Mouse (Mus musculus) right cerebral cortex, adult 2 months (tissue): Measurements from ENCODE around the gene Ly86.

Experiments used
- DNase-seq, 2 experiments: peaks; one replicate each; pipeline ENCODE4 v3.0.0; 2021 to 2022; ENCODE audit warnings: low spot score in 2 of 2

Gene Ly86

DNA sequence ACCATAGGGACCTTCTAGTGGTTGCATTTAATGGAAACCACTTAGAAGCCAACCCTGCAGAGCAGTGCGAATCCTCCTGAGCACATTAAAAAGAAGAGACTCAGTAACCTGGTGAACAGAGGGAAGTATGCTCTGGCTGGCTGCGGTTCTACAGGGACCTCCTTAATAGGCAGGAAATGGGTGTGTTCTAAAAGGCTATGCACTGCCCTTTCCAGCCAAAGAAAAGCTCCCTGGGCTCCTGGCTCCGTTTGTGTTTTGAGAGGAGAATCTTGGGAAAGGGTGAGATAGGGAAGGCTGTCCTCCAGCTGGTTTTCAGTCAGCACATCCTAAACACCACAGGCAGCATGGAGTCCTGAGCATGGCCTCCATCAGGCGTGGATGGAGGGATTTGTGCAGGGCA is 8.9 kb downstream of the Ly86 start:
- no peak for DNase-seq

DNA sequence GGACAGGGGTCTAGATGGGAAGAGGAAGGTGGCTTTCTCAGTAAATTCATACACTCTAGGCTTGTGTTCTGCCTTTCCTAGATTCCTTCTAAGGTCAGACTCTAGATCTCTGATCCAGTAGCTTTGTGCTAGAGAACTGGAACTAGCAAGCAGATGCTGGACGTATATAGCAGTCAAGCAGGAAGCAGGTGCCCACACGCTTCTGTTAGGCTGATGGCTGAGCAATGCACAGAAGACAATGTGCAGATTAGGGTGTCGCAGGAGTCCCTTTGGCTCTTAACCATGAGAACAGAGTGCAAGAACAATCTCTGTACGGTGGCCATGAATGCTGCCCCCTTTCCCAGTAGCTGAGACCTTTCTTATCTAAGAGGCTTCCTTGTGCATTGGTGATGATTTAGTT is 9.4 kb downstream of the Ly86 start:
- DNase-seq = peak in 1 of 2 experiments; percentile 58

GRCm38 (mm10) chr13:37355642-37356331 is 10.8 kb downstream of the Ly86 start:
- peak in 1 of 2 experiments; percentile 34 for DNase-seq

GRCm38 (mm10) chr13:37356549-37356948 is 11.5 kb downstream of the Ly86 start:
- no peak for DNase-seq

DNA sequence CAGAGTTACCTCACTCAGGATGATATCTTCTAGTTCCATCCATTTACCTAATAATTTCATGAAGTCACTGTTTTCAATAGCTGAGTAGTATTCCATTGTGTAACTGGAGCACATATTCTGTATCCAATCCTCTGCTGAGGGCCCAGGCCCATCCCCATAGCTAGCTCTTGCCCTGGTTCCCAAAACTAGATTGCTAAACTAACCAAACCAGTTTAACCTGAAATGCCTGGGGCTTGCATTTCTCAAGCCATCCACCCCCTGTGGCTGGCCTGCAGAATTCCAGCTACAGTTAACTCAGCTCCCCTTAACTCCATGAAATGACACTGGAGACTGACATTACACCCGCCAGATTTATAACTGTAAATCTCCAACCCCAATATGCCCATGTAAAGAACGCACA is 13.1 kb downstream of the Ly86 start:
- no peak for DNase-seq

DNA sequence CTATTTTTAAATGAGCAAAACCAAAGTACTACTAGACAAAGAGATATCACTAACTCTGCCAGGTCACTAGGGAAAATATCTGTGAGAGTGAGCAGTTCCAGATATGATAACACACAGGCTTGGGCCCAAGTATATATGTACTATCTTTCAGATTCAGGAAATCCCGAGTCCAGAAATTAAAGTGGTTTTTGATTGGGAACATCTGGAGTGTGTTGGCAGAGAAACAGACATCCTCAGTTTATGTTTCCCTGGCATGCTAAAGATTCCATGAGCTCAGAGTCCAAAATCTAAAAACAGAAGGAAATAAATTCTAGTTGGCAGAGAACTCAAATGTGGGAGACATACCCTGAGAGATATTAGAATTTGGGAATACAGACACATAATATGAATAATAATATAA is 16.2 kb downstream of the Ly86 start:
- no peak for DNase-seq

- DNase-seq = no peak
Measured at GRCm38 (mm10) chr13:37364351-37364750, 19.3 kb downstream of the Ly86 start.

GRCm38 (mm10) chr13:37376411-37376810 is 31.4 kb downstream of the Ly86 start:
- DNase-seq = no peak

DNA sequence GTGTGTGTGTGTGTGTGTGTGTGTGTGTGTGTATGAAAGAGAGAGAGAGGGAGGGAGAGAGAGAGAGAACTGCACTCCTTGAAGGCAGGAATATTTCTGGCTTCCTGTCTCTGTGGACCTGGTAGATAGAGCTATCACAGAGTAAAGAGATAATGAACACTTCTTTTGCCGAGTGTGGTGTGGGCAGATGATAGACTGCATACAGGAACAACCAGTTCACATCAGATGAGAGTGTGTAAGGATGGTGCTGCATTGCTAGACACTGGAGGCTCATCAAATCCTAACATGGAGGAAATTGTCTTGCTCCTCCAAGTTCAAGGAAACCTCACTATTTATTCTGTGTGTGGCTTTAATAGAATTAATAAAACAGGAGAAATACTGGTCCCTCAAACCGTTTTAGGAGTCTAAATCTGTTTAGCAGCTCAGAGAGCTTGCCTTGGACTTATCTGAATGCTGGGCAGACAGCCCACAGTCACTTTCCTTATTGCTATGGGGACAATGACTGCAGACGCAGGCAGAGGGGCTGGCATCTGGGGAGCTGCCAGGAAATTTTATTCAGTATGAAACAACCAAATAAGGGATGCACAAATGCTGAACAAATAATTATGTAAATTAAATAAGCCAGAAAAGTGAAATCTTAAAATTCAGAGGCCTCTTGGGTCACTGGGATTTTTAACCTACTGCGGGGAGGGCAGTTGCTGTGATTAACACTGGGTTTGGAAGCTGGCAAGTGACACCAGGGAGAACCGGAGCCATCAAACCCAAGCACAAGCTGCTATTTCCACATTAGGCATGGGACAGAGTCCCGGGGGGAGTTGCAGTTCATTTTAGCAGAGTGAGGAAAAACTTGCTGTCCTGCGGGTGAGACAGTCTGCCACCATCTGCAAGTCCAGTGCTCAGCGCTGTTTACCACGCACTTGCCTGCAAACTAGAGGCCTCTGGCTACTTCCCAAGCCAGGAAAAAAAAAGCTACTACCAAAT is 43.5 kb downstream of the Ly86 start:
- DNase-seq = peak; percentile 46 to 55

DNA sequence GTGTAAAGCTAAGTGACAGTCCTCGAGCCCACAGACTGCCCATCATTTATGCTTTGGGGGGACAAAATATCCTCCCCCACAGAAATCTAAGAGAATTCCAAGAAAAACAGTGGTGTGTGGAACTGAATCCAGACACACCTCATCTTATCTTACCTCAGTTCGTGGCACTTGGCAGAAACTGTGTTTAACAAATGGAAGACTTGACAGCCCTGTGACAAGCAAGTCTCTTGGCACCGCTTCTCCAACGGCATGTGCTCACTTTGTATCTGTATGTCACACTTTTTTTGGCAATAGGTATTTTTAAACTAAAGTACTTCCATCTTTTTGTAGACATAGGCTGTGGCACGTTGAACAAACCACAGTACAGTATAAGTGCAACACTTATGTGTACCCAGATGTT is 44.3 kb downstream of the Ly86 start:
- DNase-seq = peak; percentile 19 to 26

GRCm38 (mm10) chr13:37398791-37399190 is 53.8 kb downstream of the Ly86 start:
- DNase-seq = no peak

DNA sequence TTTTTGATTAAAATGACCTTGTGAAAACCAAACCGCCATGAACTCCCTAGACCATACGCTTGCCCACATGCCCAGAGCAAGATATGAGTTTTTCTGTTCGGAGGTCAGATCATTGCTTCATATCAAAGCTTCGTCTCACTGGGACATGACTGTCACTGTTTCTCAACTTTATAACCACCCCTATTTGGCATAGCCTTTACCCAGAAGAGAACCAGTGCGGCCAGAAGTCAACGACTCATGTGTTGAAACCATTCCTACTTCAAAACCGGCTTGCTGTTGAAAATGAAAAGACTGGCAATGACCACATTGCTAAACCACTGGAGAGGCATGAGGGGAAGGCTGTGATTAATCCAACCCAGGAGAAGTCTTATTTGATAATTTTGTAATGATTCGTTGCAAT is 54.3 kb downstream of the Ly86 start:
- no peak for DNase-seq

DNA sequence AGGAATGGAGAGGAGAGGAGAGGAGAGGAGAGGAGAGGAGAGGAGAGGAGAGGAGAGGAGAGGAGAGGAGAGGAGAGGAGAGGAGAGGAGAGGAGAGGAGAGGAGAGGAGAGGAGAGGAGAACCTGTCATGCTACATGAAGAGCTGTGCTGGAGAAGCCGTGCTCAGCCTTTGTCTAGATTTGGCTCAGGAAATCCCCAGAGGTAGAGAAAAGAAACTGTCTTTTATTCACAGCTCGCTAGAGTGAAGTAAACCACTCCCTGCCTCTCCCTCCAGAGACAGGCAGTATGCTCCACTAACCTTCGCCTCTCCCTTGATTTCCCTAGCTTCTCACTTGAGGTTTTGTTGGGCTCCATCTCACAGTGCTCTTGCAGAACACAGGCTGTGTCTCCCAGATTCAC is 57.4 kb downstream of the Ly86 start:
- no peak for DNase-seq

- DNase-seq = no peak
Measured at GRCm38 (mm10) chr13:37403708-37404107, 58.7 kb downstream of the Ly86 start.

DNA sequence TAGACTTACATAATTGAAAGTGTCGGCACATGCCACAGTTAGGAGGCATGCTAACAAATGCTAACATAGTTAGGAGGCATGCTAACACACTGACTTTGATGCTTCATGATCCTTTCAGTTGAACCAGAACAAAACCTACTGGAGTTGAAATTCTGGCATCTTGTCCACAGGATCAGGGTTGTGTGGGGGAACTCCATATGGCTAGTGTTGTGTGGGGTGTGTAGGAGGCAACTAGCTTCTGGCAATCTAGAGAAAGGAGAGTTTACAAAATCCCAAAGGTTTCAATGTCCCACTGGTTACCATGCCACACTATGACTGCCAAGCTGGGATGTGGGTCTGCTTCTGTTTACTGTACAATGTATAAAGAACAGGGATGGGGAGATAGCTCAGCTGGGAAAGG is 70.7 kb downstream of the Ly86 start:
- peak; percentile 67 to 72 for DNase-seq

DNA sequence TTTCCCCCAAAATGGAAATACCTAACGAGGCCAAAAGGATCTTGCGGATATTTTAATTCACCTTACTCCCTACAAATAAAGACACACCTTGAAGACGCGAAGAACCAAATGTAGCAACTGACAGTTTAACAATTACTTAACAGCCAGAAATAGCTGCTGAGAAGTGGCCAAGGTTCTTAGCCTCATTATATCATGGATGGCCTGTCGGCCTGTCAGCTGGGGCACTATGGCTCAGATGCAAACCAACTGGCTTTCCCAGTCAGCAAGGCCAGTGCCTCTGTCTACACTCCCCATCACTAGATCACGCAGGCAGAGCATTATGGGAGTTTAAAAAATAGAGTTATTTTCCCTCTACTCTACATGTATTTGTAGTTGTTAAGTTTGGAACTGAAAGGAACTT is 78.4 kb downstream of the Ly86 start:
- DNase-seq = no peak

DNA sequence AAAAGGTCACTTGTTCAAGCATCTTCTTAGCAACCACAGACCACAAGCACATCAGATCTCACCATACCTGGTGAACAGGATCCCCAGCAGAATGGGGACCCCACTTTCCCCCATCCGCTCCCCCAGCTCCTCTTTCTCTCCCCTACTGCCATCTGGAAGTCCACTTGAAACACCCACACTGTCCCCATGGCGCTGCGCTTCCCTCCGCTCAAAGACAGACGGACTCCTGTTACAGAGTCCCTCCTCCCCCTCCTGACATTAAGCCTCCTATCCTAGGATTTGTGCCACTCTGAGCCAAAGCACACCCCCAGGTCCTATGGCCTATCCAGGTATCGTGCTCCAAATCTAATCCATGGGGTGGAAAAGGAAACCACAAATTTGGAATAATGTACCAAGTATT is 79.9 kb downstream of the Ly86 start:
- DNase-seq = peak; percentile 44 to 46

DNA sequence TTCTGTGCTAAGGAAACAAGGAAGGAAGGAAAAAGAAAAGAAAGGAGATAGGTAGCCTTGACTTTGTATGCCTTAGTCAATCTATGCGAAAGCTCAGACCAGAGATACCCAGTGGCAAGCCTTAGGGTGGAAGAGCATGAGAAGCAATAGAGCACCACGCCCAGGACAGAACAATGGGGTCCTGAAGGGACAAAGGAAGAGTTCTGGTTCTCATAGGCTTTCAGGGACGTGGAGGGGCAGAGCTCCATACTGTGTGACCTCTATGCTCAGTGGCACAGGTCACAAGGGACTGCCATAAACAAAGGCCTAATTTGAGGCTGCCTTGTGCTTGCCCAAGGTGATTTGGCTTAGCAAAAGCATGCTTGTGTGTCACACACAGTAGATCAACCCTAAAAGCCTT is 80.4 kb downstream of the Ly86 start:
- no peak for DNase-seq

DNA sequence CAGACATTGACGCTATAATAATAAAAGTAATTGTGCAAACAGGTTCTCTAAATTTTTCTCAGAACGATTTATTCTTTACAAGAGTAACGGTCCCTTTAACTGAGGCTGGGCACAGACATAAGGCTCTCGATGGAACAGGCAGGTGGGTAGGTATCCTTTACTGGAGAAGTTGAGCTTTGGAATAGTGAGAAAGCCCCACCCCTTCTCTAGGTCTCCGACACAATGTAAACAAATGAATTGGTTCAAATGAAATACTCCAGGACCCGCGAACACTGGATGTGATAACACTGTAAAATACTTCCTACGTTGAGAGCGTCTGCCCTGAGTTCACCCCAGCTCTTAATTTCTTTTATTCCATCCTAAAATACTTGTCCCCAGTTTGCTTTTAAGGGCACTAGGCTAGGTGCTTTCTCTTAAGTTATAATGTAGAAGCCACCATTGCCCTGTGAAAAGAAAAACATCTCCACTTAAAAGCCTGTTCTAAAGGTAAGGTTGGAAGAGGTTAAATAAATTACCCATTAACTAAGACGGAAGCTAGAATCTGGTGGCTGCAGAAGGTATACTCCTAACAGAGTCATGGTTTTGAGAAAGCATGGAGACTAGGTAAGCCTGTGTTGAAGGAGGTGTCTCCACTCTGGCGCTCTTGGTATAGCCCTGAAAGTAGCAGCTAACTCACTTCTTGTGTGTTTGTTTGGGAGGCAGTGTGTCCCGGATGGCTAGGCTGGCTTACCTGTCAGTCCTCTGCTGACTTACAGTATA is 81.7 kb downstream of the Ly86 start:
- DNase-seq = no peak

DNA sequence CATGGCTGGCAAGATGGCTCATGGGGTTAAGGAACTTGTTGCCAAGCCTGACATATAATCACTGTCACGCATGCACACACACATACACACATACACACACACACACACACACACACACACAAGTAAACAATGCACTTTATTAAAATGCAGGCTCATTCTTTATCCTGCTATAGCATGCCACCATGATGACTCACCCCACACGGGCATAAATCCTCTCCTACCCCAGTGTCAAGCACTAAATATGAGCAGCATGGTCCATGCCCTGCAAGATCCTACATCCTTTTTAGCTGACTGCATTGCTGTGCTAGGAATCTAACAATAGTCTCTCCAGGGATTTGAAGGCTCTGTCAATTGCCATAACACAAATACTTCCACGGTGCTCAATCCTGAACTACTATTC is 83.5 kb downstream of the Ly86 start:
- DNase-seq = no peak

GRCm38 (mm10) chr13:37429661-37430271 is 84.8 kb downstream of the Ly86 start:
- DNase-seq = no peak

- no peak for DNase-seq
Measured at GRCm38 (mm10) chr13:37431707-37432106, 86.7 kb downstream of the Ly86 start.
